Mouse (Mus musculus): ENCODE data around the gene Eif2ak4. TPM values are rescaled to one million over a fixed set of nuclear protein-coding genes. Genes with fewer than 3 reads are reported as not detected.

Gene Eif2ak4
- polyA plus RNA-seq, 1 experiment from 2014 or later, result 6.5 TPM

- Histone ChIP-seq H3K36me3 (ENCODE audit: control insufficient read depth, insufficient read depth) (no peaks in the 10 kb centered on the region), H3K4me3 (ENCODE audit: low read length) (peak within 1 kb of the TSS; percentile 65), H3K27me3 (ENCODE audit: control insufficient read depth, insufficient read depth, low read length) (peaks cover 36% of the 10 kb centered on the region), H3K4me2 (ENCODE audit: low read depth, low read length) (peak within 1 kb of the TSS; percentile 100), H3K9me3 (replicated peaks; ENCODE audit: control insufficient read depth, low read length) (no peaks in the 10 kb centered on the region), H3K4me1 (ENCODE audit: control insufficient read depth, insufficient read depth, low read length) (peaks cover 10% of the 10 kb centered on the region), H3K27ac (ENCODE audit: low read length) (no peak within 1 kb of the TSS), H3K9ac (ENCODE audit: low read length) (peak within 1 kb of the TSS; percentile 70)
- peak; percentile 64 for ATAC-seq (replicated peaks; ENCODE audit: extremely low read depth, insufficient read depth, low FRiP score)
- WGBS, result under 1% methylated on average over 56 of the region's 59 CpGs
Measured at GRCm38 (mm10) chr2:118372901-118373571, 15.4 kb upstream of the Eif2ak4 start, which contains the start of gene Gpr176. Gene Gpr176 (minus strand): TSS chr2:118373419.

- no peaks in the 10 kb centered on the region for H3K36me3 ChIP-seq (ENCODE audit: control insufficient read depth, insufficient read depth)
- peaks cover 10% of the 10 kb centered on the region for H3K4me1 ChIP-seq (ENCODE audit: control insufficient read depth, insufficient read depth, low read length)
- H3K9ac ChIP-seq (ENCODE audit: low read length), result peak overlapping the region; percentile 70
- peak overlapping the region; percentile 65 for H3K4me3 ChIP-seq (ENCODE audit: low read length)
- peak; percentile 88 for ATAC-seq (replicated peaks; ENCODE audit: extremely low read depth, insufficient read depth, low FRiP score)
- peaks cover 35% of the 10 kb centered on the region for H3K27me3 ChIP-seq (ENCODE audit: control insufficient read depth, insufficient read depth, low read length)
- no peak overlapping the region for H3K27ac ChIP-seq (ENCODE audit: low read length)
- WGBS, result 2% methylated on average over 43 of the region's 43 CpGs
- no peaks in the 10 kb centered on the region for H3K9me3 ChIP-seq (replicated peaks; ENCODE audit: control insufficient read depth, low read length)
- H3K4me2 ChIP-seq (ENCODE audit: low read depth, low read length), result peak overlapping the region; percentile 100
Measured at GRCm38 (mm10) chr2:118373572-118374279, 14.7 kb upstream of the Eif2ak4 start.

GRCm38 (mm10) chr2:118375522-118375921 lies 12.9 kb upstream of the Eif2ak4 start:
- Histone ChIP-seq H3K4me2 (ENCODE audit: low read depth, low read length) (no peak overlapping the region), H3K27me3 (ENCODE audit: control insufficient read depth, insufficient read depth, low read length) (peaks cover 25% of the 10 kb centered on the region), H3K9me3 (replicated peaks; ENCODE audit: control insufficient read depth, low read length) (no peaks in the 10 kb centered on the region), H3K9ac (ENCODE audit: low read length) (no peak overlapping the region), H3K36me3 (ENCODE audit: control insufficient read depth, insufficient read depth) (no peaks in the 10 kb centered on the region), H3K4me3 (ENCODE audit: low read length) (no peak overlapping the region), H3K27ac (ENCODE audit: low read length) (no peak overlapping the region), H3K4me1 (ENCODE audit: control insufficient read depth, insufficient read depth, low read length) (peaks cover 10% of the 10 kb centered on the region)
- 70% methylated on average over 1 of the region's 1 CpGs for WGBS
- no peak for ATAC-seq (replicated peaks; ENCODE audit: extremely low read depth, insufficient read depth, low FRiP score)

GRCm38 (mm10) chr2:118375931-118376330 lies 12.5 kb upstream of the Eif2ak4 start:
- Histone ChIP-seq H3K9ac (ENCODE audit: low read length) (no peak overlapping the region), H3K36me3 (ENCODE audit: control insufficient read depth, insufficient read depth) (no peaks in the 10 kb centered on the region), H3K27me3 (ENCODE audit: control insufficient read depth, insufficient read depth, low read length) (peaks cover 22% of the 10 kb centered on the region), H3K27ac (ENCODE audit: low read length) (no peak overlapping the region), H3K4me1 (ENCODE audit: control insufficient read depth, insufficient read depth, low read length) (peaks cover 10% of the 10 kb centered on the region), H3K4me3 (ENCODE audit: low read length) (no peak overlapping the region), H3K9me3 (replicated peaks; ENCODE audit: control insufficient read depth, low read length) (no peaks in the 10 kb centered on the region), H3K4me2 (ENCODE audit: low read depth, low read length) (no peak overlapping the region)
- no peak for ATAC-seq (replicated peaks; ENCODE audit: extremely low read depth, insufficient read depth, low FRiP score)

GRCm38 (mm10) chr2:118379756-118380155 lies 8.7 kb upstream of the Eif2ak4 start:
- no peak overlapping the region for H3K27ac ChIP-seq (ENCODE audit: low read length)
- no peaks in the 10 kb centered on the region for H3K4me1 ChIP-seq (ENCODE audit: control insufficient read depth, insufficient read depth, low read length)
- 0 out of 2 replicates have a peak, but pooled peaks cover 2% of the 10 kb centered on the region for H3K27me3 ChIP-seq (ENCODE audit: control insufficient read depth, insufficient read depth, low read length)
- H3K36me3 ChIP-seq (ENCODE audit: control insufficient read depth, insufficient read depth), result no peaks in the 10 kb centered on the region
- H3K9me3 ChIP-seq (replicated peaks; ENCODE audit: control insufficient read depth, low read length), result no peaks in the 10 kb centered on the region
- H3K4me2 ChIP-seq (ENCODE audit: low read depth, low read length), result no peak overlapping the region
- no peak overlapping the region for H3K4me3 ChIP-seq (ENCODE audit: low read length)
- WGBS, result 70% methylated on average over 1 of the region's 1 CpGs
- ATAC-seq (replicated peaks; ENCODE audit: extremely low read depth, insufficient read depth, low FRiP score), result no peak
- H3K9ac ChIP-seq (ENCODE audit: low read length), result no peak overlapping the region

- ATAC-seq (replicated peaks; ENCODE audit: extremely low read depth, insufficient read depth, low FRiP score), result no peak
- Histone ChIP-seq H3K27ac (ENCODE audit: low read length) (no peak overlapping the region), H3K4me2 (ENCODE audit: low read depth, low read length) (no peak overlapping the region), H3K27me3 (ENCODE audit: control insufficient read depth, insufficient read depth, low read length) (no peaks in the 10 kb centered on the region), H3K9ac (ENCODE audit: low read length) (no peak overlapping the region), H3K4me3 (ENCODE audit: low read length) (no peak overlapping the region), H3K9me3 (replicated peaks; ENCODE audit: control insufficient read depth, low read length) (no peaks in the 10 kb centered on the region), H3K36me3 (ENCODE audit: control insufficient read depth, insufficient read depth) (no peaks in the 10 kb centered on the region), H3K4me1 (ENCODE audit: control insufficient read depth, insufficient read depth, low read length) (no peaks in the 10 kb centered on the region)
- WGBS, result 73% methylated on average over 5 of the region's 5 CpGs
Measured at GRCm38 (mm10) chr2:118383387-118383786, 5.0 kb upstream of the Eif2ak4 start.

- no peak for ATAC-seq (replicated peaks; ENCODE audit: extremely low read depth, insufficient read depth, low FRiP score)
- Histone ChIP-seq H3K27ac (ENCODE audit: low read length) (peak overlapping the region; percentile 48), H3K9ac (ENCODE audit: low read length) (peak overlapping the region; percentile 90), H3K27me3 (ENCODE audit: control insufficient read depth, insufficient read depth, low read length) (no peaks in the 10 kb centered on the region), H3K9me3 (replicated peaks; ENCODE audit: control insufficient read depth, low read length) (no peaks in the 10 kb centered on the region), H3K4me3 (ENCODE audit: low read length) (peak overlapping the region; percentile 85), H3K4me2 (ENCODE audit: low read depth, low read length) (peak overlapping the region; percentile 84), H3K4me1 (ENCODE audit: control insufficient read depth, insufficient read depth, low read length) (peaks cover 15% of the 10 kb centered on the region), H3K36me3 (ENCODE audit: control insufficient read depth, insufficient read depth) (no peaks in the 10 kb centered on the region)
- WGBS, result 48% methylated on average over 3 of the region's 3 CpGs
Measured at GRCm38 (mm10) chr2:118389569-118389968, 1.2 kb downstream of the Eif2ak4 start.

GRCm38 (mm10) chr2:118390072-118390471 lies 1.7 kb downstream of the Eif2ak4 start:
- H3K9ac ChIP-seq (ENCODE audit: low read length), result no peak overlapping the region
- no peak overlapping the region for H3K4me3 ChIP-seq (ENCODE audit: low read length)
- no peaks in the 10 kb centered on the region for H3K27me3 ChIP-seq (ENCODE audit: control insufficient read depth, insufficient read depth, low read length)
- no peaks in the 10 kb centered on the region for H3K9me3 ChIP-seq (replicated peaks; ENCODE audit: control insufficient read depth, low read length)
- 84% methylated on average over 5 of the region's 5 CpGs for WGBS
- peaks cover 15% of the 10 kb centered on the region for H3K4me1 ChIP-seq (ENCODE audit: control insufficient read depth, insufficient read depth, low read length)
- no peak overlapping the region for H3K27ac ChIP-seq (ENCODE audit: low read length)
- ATAC-seq (replicated peaks; ENCODE audit: extremely low read depth, insufficient read depth, low FRiP score), result no peak
- H3K36me3 ChIP-seq (ENCODE audit: control insufficient read depth, insufficient read depth), result no peaks in the 10 kb centered on the region
- H3K4me2 ChIP-seq (ENCODE audit: low read depth, low read length), result peak overlapping the region; percentile 84

- Histone ChIP-seq H3K4me1 (ENCODE audit: control insufficient read depth, insufficient read depth, low read length) (peaks cover 15% of the 10 kb centered on the region), H3K4me3 (ENCODE audit: low read length) (no peak overlapping the region), H3K9me3 (replicated peaks; ENCODE audit: control insufficient read depth, low read length) (no peaks in the 10 kb centered on the region), H3K4me2 (ENCODE audit: low read depth, low read length) (no peak overlapping the region), H3K27me3 (ENCODE audit: control insufficient read depth, insufficient read depth, low read length) (no peaks in the 10 kb centered on the region), H3K36me3 (ENCODE audit: control insufficient read depth, insufficient read depth) (no peaks in the 10 kb centered on the region), H3K9ac (ENCODE audit: low read length) (no peak overlapping the region), H3K27ac (ENCODE audit: low read length) (no peak overlapping the region)
- no peak for ATAC-seq (replicated peaks; ENCODE audit: extremely low read depth, insufficient read depth, low FRiP score)
- 66% methylated on average over 5 of the region's 5 CpGs for WGBS
Measured at GRCm38 (mm10) chr2:118391201-118391600, 2.8 kb downstream of the Eif2ak4 start.

All from heart, embryonic 16.5 days (tissue).